Mouse (Mus musculus): ENCODE measurements around the gene Nelfb. TPM values are rescaled to one million over a fixed set of nuclear protein-coding genes. Genes with fewer than 3 reads are reported as not detected.

The Nelfb gene
- polyA plus RNA-seq, 1 experiment, result 35.7 TPM

DNA sequence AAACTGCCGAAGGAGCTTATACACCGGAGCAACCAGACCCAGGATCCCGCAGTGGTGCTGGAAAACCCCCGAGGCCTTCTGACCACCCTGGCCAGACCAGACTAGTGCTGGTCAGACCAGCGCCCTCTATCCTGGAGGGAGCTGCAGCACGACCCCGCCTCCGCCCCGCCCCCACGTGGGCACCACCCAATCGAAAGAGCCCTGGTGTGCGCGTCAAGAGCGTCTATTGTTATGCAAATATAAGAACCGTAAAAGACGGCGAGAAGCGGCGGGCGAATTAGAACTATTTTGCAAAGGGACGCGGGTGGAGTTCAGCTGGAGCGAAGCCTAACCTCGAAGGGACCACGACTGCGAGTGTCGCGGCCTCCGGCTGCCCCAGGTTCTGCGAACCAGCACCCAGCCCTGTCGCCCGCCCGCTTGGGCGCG is 30.8 kb downstream of the Nelfb start, which contains the start of gene Nrarp:
TSS of gene Nrarp (plus strand) at position 281 of the 426 bp plus-strand sequence.
- Histone ChIP-seq H3K27ac (ENCODE audit: insufficient read depth, low read depth, low read length) (no peak within 1 kb of the TSS), H3K4me3 (ENCODE audit: insufficient read depth, low read length) (peak within 1 kb of the TSS; percentile 57), H3K4me1 (ENCODE audit: control insufficient read depth, insufficient read depth, low read length) (no peaks in the 10 kb centered on the region)
- no peak for TF ChIP-seq POLR2A (IDR thresholded peaks at IDR 0.05; ENCODE audit: borderline replicate concordance, low read depth, low read length)
- TF ChIP-seq CTCF (IDR thresholded peaks at IDR 0.05; ENCODE audit: low read depth, low read length), result no peak

DNA sequence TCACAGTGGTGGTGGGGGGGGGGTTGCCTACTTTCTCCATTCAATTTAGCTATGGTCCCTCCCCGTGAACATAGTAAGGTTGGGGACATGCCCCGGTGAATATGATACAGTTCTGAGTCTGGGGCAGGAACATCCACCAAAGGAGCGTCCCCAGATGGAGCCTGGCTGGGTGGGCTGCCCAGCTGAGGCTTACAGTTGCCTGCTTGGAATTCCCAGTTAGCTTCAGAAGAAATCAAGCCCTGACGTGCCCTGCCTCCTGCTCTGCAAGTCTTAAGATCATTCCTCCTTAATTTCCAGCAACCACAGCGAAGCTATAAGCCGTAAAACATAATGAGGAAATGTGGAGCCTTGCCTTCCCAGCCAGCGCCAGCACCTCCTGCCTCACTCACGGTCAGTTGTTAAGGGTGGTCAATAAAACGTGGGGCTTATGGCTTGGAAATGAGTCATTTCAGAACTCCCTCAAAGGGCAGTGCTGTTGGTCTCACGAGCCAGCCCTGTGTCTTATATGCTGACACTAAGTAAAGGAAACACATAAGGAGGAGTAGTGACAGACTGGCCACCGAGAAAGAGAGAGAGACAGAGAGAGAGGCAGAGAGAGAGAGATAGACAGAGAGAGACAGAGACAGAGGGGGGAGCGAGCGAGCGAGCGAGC is 31.6 kb downstream of the Nelfb start:
- Histone ChIP-seq H3K27ac (ENCODE audit: insufficient read depth, low read depth, low read length) (no peak overlapping the region), H3K4me3 (ENCODE audit: insufficient read depth, low read length) (no peak overlapping the region), H3K4me1 (ENCODE audit: control insufficient read depth, insufficient read depth, low read length) (no peaks in the 10 kb centered on the region)
- TF ChIP-seq CTCF (IDR thresholded peaks at IDR 0.05; ENCODE audit: low read depth, low read length) (no peak), POLR2A (IDR thresholded peaks at IDR 0.05; ENCODE audit: borderline replicate concordance, low read depth, low read length) (no peak)

DNA sequence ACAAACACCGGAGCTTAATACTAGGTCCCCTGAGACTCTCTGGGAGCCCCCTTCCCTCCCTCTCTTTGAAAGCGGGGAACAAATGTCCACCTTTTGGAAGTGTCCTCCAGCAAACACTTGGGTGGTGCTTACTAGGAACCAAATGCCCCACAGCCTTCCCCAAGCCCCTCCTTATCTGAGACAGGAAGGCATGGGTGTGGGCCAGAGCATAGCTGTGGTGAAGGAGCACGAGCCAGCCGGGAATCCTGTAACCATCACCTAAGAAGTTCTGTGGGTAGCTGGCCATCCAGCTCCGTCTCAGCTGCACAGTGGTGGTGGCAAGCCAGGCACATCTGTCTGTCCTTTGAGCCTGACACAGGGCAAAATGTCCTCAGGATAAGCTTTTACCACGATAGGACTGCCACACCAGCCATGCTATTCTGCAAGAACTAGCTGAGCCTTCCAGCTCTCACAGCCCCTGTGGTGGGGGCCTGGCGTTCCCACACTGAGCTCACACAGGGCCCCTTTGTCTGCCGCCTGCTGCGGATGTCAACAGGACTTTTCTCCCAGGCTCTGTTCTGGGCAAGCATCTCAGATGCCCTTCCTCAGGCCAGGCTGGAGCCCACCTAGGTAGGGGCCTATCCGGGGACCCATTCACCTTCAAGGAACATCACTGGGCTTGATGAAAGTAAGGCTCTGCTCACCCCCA is 32.9 kb downstream of the Nelfb start:
- Histone ChIP-seq H3K27ac (ENCODE audit: insufficient read depth, low read depth, low read length) (no peak overlapping the region), H3K4me1 (ENCODE audit: control insufficient read depth, insufficient read depth, low read length) (no peaks in the 10 kb centered on the region), H3K4me3 (ENCODE audit: insufficient read depth, low read length) (no peak overlapping the region)
- TF ChIP-seq CTCF (IDR thresholded peaks at IDR 0.05; ENCODE audit: low read depth, low read length), result no peak
- no peak for TF ChIP-seq POLR2A (IDR thresholded peaks at IDR 0.05; ENCODE audit: borderline replicate concordance, low read depth, low read length)

DNA sequence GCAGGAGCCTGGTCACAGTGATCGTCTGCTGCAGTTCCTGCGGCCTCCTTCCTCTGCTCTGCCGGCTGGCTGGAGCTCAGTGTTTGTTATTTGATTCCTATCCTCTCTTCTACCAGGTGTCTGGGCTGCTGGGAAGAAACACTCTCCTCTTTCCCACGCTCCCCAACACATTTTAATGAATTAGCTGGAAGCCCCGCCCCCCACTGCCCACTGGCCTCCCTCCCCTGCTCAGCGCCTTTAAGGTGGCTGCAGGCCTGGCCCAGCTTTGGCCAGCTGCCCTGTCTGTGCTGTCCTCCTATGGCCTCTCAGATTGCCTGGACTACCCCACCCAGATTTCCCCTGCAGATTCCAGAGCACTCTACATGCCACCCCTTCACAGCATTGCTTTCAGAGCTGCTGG is 33.6 kb downstream of the Nelfb start:
- H3K4me1 ChIP-seq (ENCODE audit: control insufficient read depth, insufficient read depth, low read length), result peaks cover 2% of the 10 kb centered on the region
- no peak overlapping the region for H3K27ac ChIP-seq (ENCODE audit: insufficient read depth, low read depth, low read length)
- no peak overlapping the region for H3K4me3 ChIP-seq (ENCODE audit: insufficient read depth, low read length)
- TF ChIP-seq POLR2A (IDR thresholded peaks at IDR 0.05; ENCODE audit: borderline replicate concordance, low read depth, low read length) (no peak), CTCF (IDR thresholded peaks at IDR 0.05; ENCODE audit: low read depth, low read length) (no peak)

DNA sequence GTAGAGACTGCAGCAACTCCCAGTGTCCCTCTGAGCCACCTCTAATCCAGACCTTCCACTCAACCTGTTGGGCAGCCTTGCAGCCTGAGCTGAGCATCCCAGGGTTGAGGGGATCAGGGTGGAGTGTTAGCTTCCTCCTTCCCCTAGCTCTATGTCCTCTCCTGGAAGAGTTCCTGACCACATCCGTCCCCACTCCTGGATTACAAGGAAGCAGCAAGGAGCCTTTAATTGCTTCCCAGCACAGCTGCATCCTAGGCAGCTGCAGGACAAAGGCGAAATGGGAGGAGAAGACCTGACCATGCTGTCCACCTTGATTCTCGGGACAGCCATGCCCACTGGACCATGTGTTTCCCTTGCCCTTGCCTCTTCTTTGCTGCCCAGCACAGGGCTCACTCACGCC is 34.2 kb downstream of the Nelfb start:
- H3K4me1 ChIP-seq (ENCODE audit: control insufficient read depth, insufficient read depth, low read length), result peaks cover 4% of the 10 kb centered on the region
- TF ChIP-seq CTCF (IDR thresholded peaks at IDR 0.05; ENCODE audit: low read depth, low read length) (no peak), POLR2A (IDR thresholded peaks at IDR 0.05; ENCODE audit: borderline replicate concordance, low read depth, low read length) (no peak)
- no peak overlapping the region for H3K4me3 ChIP-seq (ENCODE audit: insufficient read depth, low read length)
- no peak overlapping the region for H3K27ac ChIP-seq (ENCODE audit: insufficient read depth, low read depth, low read length)

DNA sequence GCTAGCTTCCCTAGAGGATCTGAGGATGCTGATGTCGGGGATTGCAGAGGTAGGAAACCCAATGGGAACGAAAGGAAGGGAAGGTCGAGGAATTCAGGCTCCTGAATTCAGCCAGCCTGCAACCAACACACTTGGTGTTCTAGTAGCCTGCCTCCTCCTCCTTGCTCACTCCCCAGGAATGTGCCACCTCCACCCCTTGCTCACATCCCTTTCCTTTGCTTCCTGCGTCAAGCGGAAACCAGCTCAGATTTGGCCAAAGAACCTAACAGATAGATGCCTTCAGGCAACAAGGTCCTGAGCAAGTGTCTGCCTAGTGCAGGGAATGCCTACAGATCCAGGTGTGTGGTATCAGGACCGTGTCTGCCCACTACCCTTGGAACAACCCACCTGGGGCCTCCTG is 34.7 kb downstream of the Nelfb start:
- no peak overlapping the region for H3K27ac ChIP-seq (ENCODE audit: insufficient read depth, low read depth, low read length)
- TF ChIP-seq POLR2A (IDR thresholded peaks at IDR 0.05; ENCODE audit: borderline replicate concordance, low read depth, low read length) (no peak), CTCF (IDR thresholded peaks at IDR 0.05; ENCODE audit: low read depth, low read length) (no peak)
- peaks cover 4% of the 10 kb centered on the region for H3K4me1 ChIP-seq (ENCODE audit: control insufficient read depth, insufficient read depth, low read length)
- H3K4me3 ChIP-seq (ENCODE audit: insufficient read depth, low read length), result no peak overlapping the region

DNA sequence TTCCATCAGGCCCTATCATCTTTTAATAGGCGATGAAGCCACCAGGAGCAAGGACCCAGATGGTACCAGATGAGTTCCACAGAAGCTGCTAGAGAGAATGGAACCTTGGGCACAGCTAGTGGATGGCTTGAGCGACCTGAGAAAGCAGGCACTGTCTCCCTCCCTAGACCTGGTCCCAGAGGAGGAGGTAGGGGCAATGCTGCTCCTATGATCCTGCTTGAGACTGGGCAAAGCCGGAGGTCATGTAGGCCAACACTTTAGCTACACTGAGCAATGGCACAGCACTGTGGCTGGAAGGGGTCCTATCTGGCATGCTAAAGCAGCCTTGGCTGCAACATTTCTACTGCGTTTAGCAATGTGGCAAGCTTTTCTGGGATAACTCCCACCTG is 35.6 kb downstream of the Nelfb start:
- Histone ChIP-seq H3K4me3 (ENCODE audit: insufficient read depth, low read length) (no peak overlapping the region), H3K4me1 (ENCODE audit: control insufficient read depth, insufficient read depth, low read length) (peaks cover 4% of the 10 kb centered on the region), H3K27ac (ENCODE audit: insufficient read depth, low read depth, low read length) (no peak overlapping the region)
- TF ChIP-seq CTCF (IDR thresholded peaks at IDR 0.05; ENCODE audit: low read depth, low read length) (no peak), POLR2A (IDR thresholded peaks at IDR 0.05; ENCODE audit: borderline replicate concordance, low read depth, low read length) (no peak)

DNA sequence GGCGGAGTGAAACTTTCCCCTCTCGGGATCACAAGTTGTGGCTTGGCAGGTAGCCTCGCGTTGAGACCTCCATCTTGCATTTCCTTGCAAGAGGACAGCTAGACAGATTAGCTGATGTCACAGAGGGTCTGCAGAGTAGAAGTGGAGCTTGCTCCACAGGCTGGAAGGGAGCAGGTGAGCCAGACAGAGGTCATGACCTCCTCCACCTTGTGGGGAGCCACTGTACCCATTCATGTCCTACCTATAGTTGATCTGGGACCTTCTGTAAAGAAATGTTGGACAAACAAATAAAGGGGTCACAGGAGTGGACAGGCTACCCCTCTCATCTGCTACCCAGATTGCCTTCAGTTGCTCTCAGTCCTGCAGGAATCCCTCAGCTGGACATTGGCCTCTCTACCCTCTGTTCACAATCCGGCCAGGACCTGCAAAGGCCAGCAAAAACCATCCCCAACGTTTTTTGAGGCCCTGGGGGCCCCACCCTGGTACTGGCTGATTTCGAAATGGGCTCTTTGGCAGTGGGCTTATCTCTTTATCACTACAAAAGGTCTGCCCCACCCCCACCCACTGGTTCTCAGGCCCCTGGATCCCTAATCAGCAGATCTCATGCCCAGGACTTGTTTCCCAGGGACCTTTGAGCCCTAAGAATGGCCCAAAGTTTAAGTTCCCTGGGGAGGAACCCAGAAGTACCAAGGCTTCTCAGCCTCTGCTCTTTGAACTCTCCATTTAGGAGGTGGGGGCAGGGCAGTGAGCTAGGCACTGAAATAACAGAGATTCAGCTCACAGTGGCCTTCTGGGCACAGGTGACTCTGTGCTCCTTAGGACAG is 36.2 kb downstream of the Nelfb start:
- Histone ChIP-seq H3K27ac (ENCODE audit: insufficient read depth, low read depth, low read length) (no peak overlapping the region), H3K4me3 (ENCODE audit: insufficient read depth, low read length) (no peak overlapping the region), H3K4me1 (ENCODE audit: control insufficient read depth, insufficient read depth, low read length) (peaks cover 4% of the 10 kb centered on the region)
- TF ChIP-seq CTCF (IDR thresholded peaks at IDR 0.05; ENCODE audit: low read depth, low read length) (no peak), POLR2A (IDR thresholded peaks at IDR 0.05; ENCODE audit: borderline replicate concordance, low read depth, low read length) (no peak)

DNA sequence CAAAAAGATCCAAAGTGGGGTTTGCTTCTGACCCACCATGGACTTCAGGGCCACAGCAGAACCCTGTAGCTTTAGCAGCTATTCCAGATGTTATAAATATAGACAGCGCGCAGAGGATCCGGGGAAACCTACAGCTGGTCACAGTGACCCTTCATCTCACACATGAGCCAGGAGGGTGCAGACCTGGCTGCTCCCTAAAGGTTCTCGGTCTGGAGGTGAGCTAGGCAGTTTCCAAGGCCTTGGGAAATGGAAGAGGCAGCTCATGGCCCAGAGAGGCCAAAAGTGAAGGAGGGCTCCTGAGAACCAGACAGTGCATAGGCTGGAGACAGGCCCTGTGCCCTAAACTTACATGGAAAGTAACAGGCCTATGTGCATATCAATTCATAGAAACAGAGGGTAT is 37.5 kb downstream of the Nelfb start:
- no peak overlapping the region for H3K4me3 ChIP-seq (ENCODE audit: insufficient read depth, low read length)
- no peak overlapping the region for H3K27ac ChIP-seq (ENCODE audit: insufficient read depth, low read depth, low read length)
- peaks cover 4% of the 10 kb centered on the region for H3K4me1 ChIP-seq (ENCODE audit: control insufficient read depth, insufficient read depth, low read length)
- TF ChIP-seq POLR2A (IDR thresholded peaks at IDR 0.05; ENCODE audit: borderline replicate concordance, low read depth, low read length), result no peak
- TF ChIP-seq CTCF (IDR thresholded peaks at IDR 0.05; ENCODE audit: low read depth, low read length), result no peak

DNA sequence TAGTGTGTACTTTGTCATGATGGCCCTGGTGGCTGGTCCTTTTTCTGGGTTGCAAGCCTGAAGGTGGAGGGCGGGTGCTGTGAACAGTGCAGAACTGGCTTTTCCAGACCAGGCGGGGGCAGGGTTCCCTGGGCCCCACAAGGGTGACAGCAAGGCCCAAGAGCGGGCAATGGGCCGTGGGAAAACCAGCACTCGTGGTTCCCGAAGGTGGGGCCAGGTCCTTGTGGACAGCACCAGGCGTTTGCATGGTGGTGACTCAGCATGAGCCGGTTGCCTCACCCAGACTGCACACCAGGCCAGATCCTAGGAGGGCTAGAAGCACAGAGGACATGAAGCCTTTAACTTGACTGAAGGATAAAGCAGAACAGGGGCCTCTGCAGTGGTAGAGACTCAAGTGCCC is 38.7 kb downstream of the Nelfb start:
- peaks cover 4% of the 10 kb centered on the region for H3K4me1 ChIP-seq (ENCODE audit: control insufficient read depth, insufficient read depth, low read length)
- no peak overlapping the region for H3K27ac ChIP-seq (ENCODE audit: insufficient read depth, low read depth, low read length)
- no peak overlapping the region for H3K4me3 ChIP-seq (ENCODE audit: insufficient read depth, low read length)
- no peak for TF ChIP-seq CTCF (IDR thresholded peaks at IDR 0.05; ENCODE audit: low read depth, low read length)
- TF ChIP-seq POLR2A (IDR thresholded peaks at IDR 0.05; ENCODE audit: borderline replicate concordance, low read depth, low read length), result no peak

All from bone marrow macrophage, adult 2 months (primary cell).